Mouse (Mus musculus) adrenal gland, postnatal 25 days (tissue): ENCODE measurements at regions not wholly inside any gene's neighbourhood (a gene's known extent, or its start where the extent isn't known, plus 50 kb on each side); places are given as distances from the start of the nearest gene placed in this dataset.

Experiments used
- DNase-seq: peaks from one replicate; pipeline ENCODE4 v3.0.0; 2021; ENCODE audit warnings: mixed read lengths

GRCm38 (mm10) chr17:80891656-80892055 lies 52.8 kb upstream of the Tmem178 start:
- DNase-seq, result peak; percentile 46

- no peak for DNase-seq
Observed at GRCm38 (mm10) chr17:80889095-80889494, 55.3 kb upstream of the Tmem178 start.

- no peak for DNase-seq
Observed at GRCm38 (mm10) chr17:80887749-80888119, 56.7 kb upstream of the Tmem178 start.

- DNase-seq, result no peak
Observed at GRCm38 (mm10) chr17:80887021-80887748, 57.2 kb upstream of the Tmem178 start.

- no peak for DNase-seq
Observed at GRCm38 (mm10) chr17:80886211-80886701, 58.2 kb upstream of the Tmem178 start.

- DNase-seq, result no peak
Observed at GRCm38 (mm10) chr17:80885706-80886105, 58.7 kb upstream of the Tmem178 start.

- DNase-seq, result no peak
Observed at GRCm38 (mm10) chr17:80884886-80885285, 59.5 kb upstream of the Tmem178 start.

- DNase-seq, result no peak
Observed at GRCm38 (mm10) chr17:80882476-80882875, 62.0 kb upstream of the Tmem178 start.

GRCm38 (mm10) chr17:80880325-80880724 lies 64.1 kb upstream of the Tmem178 start:
- DNase-seq, result no peak

- DNase-seq, result peak; percentile 34
Observed at GRCm38 (mm10) chr17:80875352-80876044, 68.9 kb upstream of the Tmem178 start.

- DNase-seq, result no peak
Observed at GRCm38 (mm10) chr17:80870965-80871364, 73.5 kb upstream of the Tmem178 start.

GRCm38 (mm10) chr17:80862338-80862737 lies 82.1 kb upstream of the Tmem178 start:
- DNase-seq, result no peak

- no peak for DNase-seq
Observed at GRCm38 (mm10) chr17:80846996-80847810, 97.2 kb upstream of the Tmem178 start.

GRCm38 (mm10) chr17:80845349-80845748 lies 99.1 kb upstream of the Tmem178 start:
- no peak for DNase-seq

- no peak for DNase-seq
Observed at GRCm38 (mm10) chr17:80841903-80842302, 102.5 kb upstream of the Tmem178 start.

GRCm38 (mm10) chr17:80840896-80841295 lies 103.5 kb upstream of the Tmem178 start:
- DNase-seq, result no peak

GRCm38 (mm10) chr17:80840452-80840851 lies 104.0 kb upstream of the Tmem178 start:
- DNase-seq, result no peak

- no peak for DNase-seq
Observed at GRCm38 (mm10) chr17:80834701-80835100, 106.4 kb upstream of the Map4k3 start.

- DNase-seq, result no peak
Observed at GRCm38 (mm10) chr17:80834176-80834517, 105.9 kb upstream of the Map4k3 start.

GRCm38 (mm10) chr17:80833355-80834175 lies 105.3 kb upstream of the Map4k3 start:
- DNase-seq, result no peak

- DNase-seq, result no peak
Observed at GRCm38 (mm10) chr17:80831686-80832085, 103.4 kb upstream of the Map4k3 start.

- no peak for DNase-seq
Observed at GRCm38 (mm10) chr17:80827896-80828295, 99.6 kb upstream of the Map4k3 start.
